Mouse (Mus musculus): Measurements from ENCODE around the gene Lgr6.

GRCm38 (mm10) chr1:134947590-134947989 is 157.5 kb downstream of the Lgr6 start:
- TF ChIP-seq POLR2A (IDR thresholded peaks at IDR 0.05; ENCODE audit: control insufficient read depth, extremely low read depth, insufficient read depth, low read length, poor library complexity): no peak
- no peak for TF ChIP-seq CTCF (IDR thresholded peaks at IDR 0.05; ENCODE audit: borderline replicate concordance, control insufficient read depth, extremely low read depth, insufficient read depth, low read length, poor library complexity)

All from thymus, adult 2 months (tissue).